Comparison of ENCODE assay signal across 11 mouse cellular contexts in the genomic region with DNA sequence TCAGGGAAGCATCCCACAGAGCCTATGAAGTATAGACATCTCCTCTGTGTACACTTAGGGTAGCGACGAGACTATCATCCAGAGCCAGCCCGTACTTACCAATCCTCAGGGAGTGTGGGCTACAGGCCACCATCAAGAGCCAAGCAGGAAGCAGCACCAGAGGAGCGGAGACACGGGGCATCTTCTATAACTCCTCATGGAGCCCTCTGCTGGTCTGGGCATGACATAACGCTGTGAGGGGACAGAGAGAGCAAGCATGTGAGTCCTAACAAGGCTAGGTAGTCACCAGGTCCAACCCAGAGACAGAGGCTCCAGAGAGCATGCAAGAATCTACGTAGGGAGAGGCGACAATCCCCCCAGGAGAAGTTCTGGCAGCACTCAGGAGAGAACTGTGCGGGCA.
DNase-seq lines count a peak whose midpoint lies in the region; ATAC-seq and TF ChIP-seq lines count a peak whose summit lies in the region.
"Had no signal": no experiment of that assay in that cellular context is flagged by ENCODE, and none has a peak within 500 bp of the region (broad histone marks: within the 10 kb centered on the region; RNA-seq: fewer than 3 reads in every experiment).

No protein-coding gene starts in this region.

- TF ChIP-seq POLR2A in CH12.LX (IDR thresholded peaks at IDR 0.05; ENCODE audit: low read depth, low read length), result no peak

- peak; percentile 12 for TF ChIP-seq RAD21 in CH12.LX (IDR thresholded peaks at IDR 0.05; ENCODE audit: low read depth, low read length)

- no peaks in the 10 kb centered on the region for H3K9me3 ChIP-seq in hindbrain, postnatal 0 days (ENCODE audit: low read length)
- H3K9me3 ChIP-seq in hindbrain, embryonic 12.5 days (replicated peaks), result no peaks in the 10 kb centered on the region
- peaks cover 2% of the 10 kb centered on the region for H3K9me3 ChIP-seq in CH12.LX (replicated peaks; ENCODE audit: low read length)
- H3K9me3 ChIP-seq: embryonic facial prominence, embryonic 15.5 days; heart, embryonic 15.5 days; limb, embryonic 12.5 days had no signal

- no peak overlapping the region for H3K4me2 ChIP-seq in hindbrain, postnatal 0 days (ENCODE audit: low read depth, low read length)
- H3K4me2 ChIP-seq in hindbrain, embryonic 12.5 days (replicated peaks), result no peak overlapping the region
- H3K4me2 ChIP-seq in CH12.LX (ENCODE audit: insufficient read depth, low read depth, poor library complexity, severe bottlenecking), result no peak overlapping the region
- H3K4me2 ChIP-seq: embryonic facial prominence, embryonic 15.5 days; heart, embryonic 15.5 days; limb, embryonic 12.5 days had no signal

- peak; percentile 45 for TF ChIP-seq CTCF in hindbrain, postnatal 0 days (IDR thresholded peaks at IDR 0.05; ENCODE audit: low read depth)
- peak in 1 of 2 experiments; percentile 57; a peak in 2 of 4 replicates for TF ChIP-seq CTCF in CH12.LX (conservative IDR thresholded peaks at IDR 0.05 in 1 of 2, IDR thresholded peaks at IDR 0.05 in 1 of 2; ENCODE audit: low read depth in 2 of 2, low read length in 2 of 2)

- in situ Hi-C loops in CH12.LX (cut with MboI; ENCODE audit: low pct_ligation_motif_present, low pct_unique_long_range_greater_than_20kb, low sequenced_read_pairs), result no loop called here

- WGBS in hindbrain, postnatal 0 days, result 75% methylated on average over 9 of the region's 9 CpGs
- WGBS in hindbrain, embryonic 12.5 days, result 70% methylated on average over 9 of the region's 9 CpGs

- H3K4me1 ChIP-seq in hindbrain, postnatal 0 days (ENCODE audit: insufficient read depth, low read length), result no peaks in the 10 kb centered on the region
- H3K4me1 ChIP-seq in hindbrain, embryonic 12.5 days, result no peaks in the 10 kb centered on the region
- no peaks in the 10 kb centered on the region for H3K4me1 ChIP-seq in CH12.LX (ENCODE audit: control insufficient read depth in 1 of 2, insufficient read depth in 2 of 2)
- H3K4me1 ChIP-seq: embryonic facial prominence, embryonic 15.5 days; heart, embryonic 15.5 days; limb, embryonic 12.5 days had no signal

- no peak overlapping the region for H3K27ac ChIP-seq in hindbrain, postnatal 0 days
- H3K27ac ChIP-seq in hindbrain, embryonic 12.5 days, result no peak overlapping the region
- no peak overlapping the region for H3K27ac ChIP-seq in CH12.LX (ENCODE audit: insufficient read depth, low read depth)
- H3K27ac ChIP-seq: embryonic facial prominence, embryonic 15.5 days; heart, embryonic 15.5 days; limb, embryonic 12.5 days had no signal

- no peaks in the 10 kb centered on the region for H3K27me3 ChIP-seq in hindbrain, postnatal 0 days (ENCODE audit: insufficient read depth, low read length)
- H3K27me3 ChIP-seq in hindbrain, embryonic 12.5 days, result 0 out of 2 replicates have a peak, but pooled peaks cover 4% of the 10 kb centered on the region
- H3K27me3 ChIP-seq in CH12.LX (replicated peaks), result peaks cover 93% of the 10 kb centered on the region
- H3K27me3 ChIP-seq: embryonic facial prominence, embryonic 15.5 days had no signal

- no peak overlapping the region for H3K4me3 ChIP-seq in hindbrain, postnatal 0 days (ENCODE audit: low read length)
- no peak overlapping the region for H3K4me3 ChIP-seq in hindbrain, embryonic 12.5 days
- no peak overlapping the region for H3K4me3 ChIP-seq in CH12.LX (replicated peaks in 1 of 3; ENCODE audit: low read depth in 2 of 3, low read length in 2 of 3, poor library complexity in 1 of 3)
- H3K4me3 ChIP-seq: embryonic facial prominence, embryonic 15.5 days; heart, embryonic 15.5 days; limb, embryonic 12.5 days had no signal

- no peak for DNase-seq in hindbrain, postnatal 0 days (ENCODE audit: low spot score)
- DNase-seq in CH12.LX (ENCODE audit: extremely low read depth), result peak; percentile 31
- peak; percentile 41 for DNase-seq in adrenal gland, postnatal 14 days
- peak; percentile 6 to 41 for DNase-seq in kidney, postnatal 36 days
- no peak for DNase-seq in adipocyte (ENCODE audit: low spot score)
- DNase-seq in ovary, postnatal 10 days (ENCODE audit: low spot score), result no peak

- H3K79me2 ChIP-seq in CH12.LX (replicated peaks; ENCODE audit: control insufficient read depth, extremely low read depth, insufficient read depth, poor library complexity, severe bottlenecking), result no peaks in the 10 kb centered on the region

- no peak for TF ChIP-seq EP300 in CH12.LX (IDR thresholded peaks at IDR 0.05; ENCODE audit: low read length)

- dilution Hi-C loops in CH12.LX (cut with MboI; ENCODE audit: extremely low pct_ligation_motif_present, extremely low pct_unique_long_range_greater_than_20kb, low sequenced_read_pairs), result no loop called here

- H3K9ac ChIP-seq in hindbrain, postnatal 0 days (replicated peaks; ENCODE audit: low read length), result no peak overlapping the region
- no peak overlapping the region for H3K9ac ChIP-seq in hindbrain, embryonic 12.5 days
- no peak overlapping the region for H3K9ac ChIP-seq in CH12.LX (ENCODE audit: insufficient read depth, low read depth)
- H3K9ac ChIP-seq: embryonic facial prominence, embryonic 15.5 days; heart, embryonic 15.5 days; limb, embryonic 12.5 days had no signal

- ATAC-seq in hindbrain, postnatal 0 days, result no peak
- no peak for ATAC-seq in hindbrain, embryonic 12.5 days (ENCODE audit: low FRiP score)
- ATAC-seq in erythroid progenitor cell, adult 5-6 weeks (replicated peaks; ENCODE audit: low FRiP score, poor library complexity, severe bottlenecking), result no peak

- no peaks in the 10 kb centered on the region for H3K36me3 ChIP-seq in hindbrain, postnatal 0 days (ENCODE audit: insufficient read depth, low read length)
- no peaks in the 10 kb centered on the region for H3K36me3 ChIP-seq in hindbrain, embryonic 12.5 days
- no peaks in the 10 kb centered on the region for H3K36me3 ChIP-seq in CH12.LX (replicated peaks in 1 of 2; ENCODE audit: control insufficient read depth in 1 of 2, insufficient read depth in 1 of 2, low read length in 1 of 2)
- H3K36me3 ChIP-seq: embryonic facial prominence, embryonic 15.5 days; heart, embryonic 15.5 days; limb, embryonic 12.5 days had no signal

TF ChIP-seq in CH12.LX, 34 proteins besides CTCF, POLR2A, EP300 and RAD21:
- TF ChIP-seq SMC3 (IDR thresholded peaks at IDR 0.05; ENCODE audit: low read depth, low read length) (peak; percentile 49), ZMIZ1 (IDR thresholded peaks at IDR 0.05; ENCODE audit: low read depth, low read length) (no peak), POLR2AphosphoS2 (IDR thresholded peaks at IDR 0.05; ENCODE audit: low read depth, low read length) (no peak), HCFC1 (IDR thresholded peaks at IDR 0.05; ENCODE audit: low read depth, low read length) (no peak), CHD1 (IDR thresholded peaks at IDR 0.05; ENCODE audit: low read depth, low read length) (no peak)

Comparison
In these comparisons a context has a peak if more than half of its experiments do, and no peak if none do; other contexts are left out.
1. DNase-seq: peak in CH12.LX (single experiment), adrenal gland, postnatal 14 days (single experiment) and kidney, postnatal 36 days (2 of 2); none in hindbrain, postnatal 0 days (single experiment), adipocyte (single experiment) and ovary, postnatal 10 days (single experiment).